Mouse (Mus musculus) embryonic stem cell, embryonic (primary cell): ENCODE data around the gene Bbip1.

Source experiments
- CTCF ChIA-PET, 4 experiments: fragments of 300-600 bp in 2 of 4; fragments of 350-600 bp in 2 of 4; sonication (Branson Sonifier 250); formaldehyde crosslinking; loops; one replicate each; lab custom pipeline; 2022; ENCODE audit warnings: inconsistent platforms in 2 of 4; lab: Charles Lee
- POLR2A ChIA-PET, 4 experiments: fragments of 300-600 bp in 2 of 4; fragments of 350-600 bp in 2 of 4; sonication (Branson Sonifier 250); formaldehyde crosslinking; loops; one replicate each; lab custom pipeline; 2022; ENCODE audit warnings: antibody characterized with exemption in 4 of 4, inconsistent platforms in 1 of 4; lab: Charles Lee

Gene Bbip1

GRCm38 (mm10) chr19:53886576-53887370 is 57.7 kb downstream of the Bbip1 start:
- POLR2A ChIA-PET = interaction anchor here in 2 of 4 experiments (0.5 to 1.4 kb wide), 3 partner anchors 17 to 68 kb away, joined by 3 to 4 read pairs (median 4); no protein-coding TSS in a partner anchor

GRCm38 (mm10) chr19:53885450-53885849 is 59.0 kb downstream of the Bbip1 start:
- CTCF ChIA-PET = interaction anchor here in 1 of 4 experiments (0.6 to 0.7 kb wide), 2 partner anchors 79 to 576 kb away, joined by 3 read pairs; no protein-coding TSS in a partner anchor
- POLR2A ChIA-PET = interaction anchor here in 2 of 4 experiments (1.1 to 1.5 kb wide), 3 partner anchors 19 to 77 kb away, joined by 3 to 4 read pairs (median 3); no protein-coding TSS in a partner anchor

More at GRCm38 (mm10) chr19:53886576-53887370, 57.7 kb downstream of the Bbip1 start:
- CTCF ChIA-PET = no interaction called here

GRCm38 (mm10) chr19:53881786-53882185 is 62.6 kb downstream of the Bbip1 start:
- CTCF ChIA-PET = no interaction called here

GRCm38 (mm10) chr19:53880460-53880859 is 64.0 kb downstream of the Bbip1 start:
- POLR2A ChIA-PET = interaction anchor here in 3 of 4 experiments (0.6 to 1.1 kb wide), 3 partner anchors 10 to 344 kb away, joined by 3 to 8 read pairs (median 3); no protein-coding TSS in a partner anchor
- CTCF ChIA-PET = interaction anchor here in 2 of 4 experiments (0.6 kb wide), 2 partner anchors 22 to 488 kb away, joined by 3 read pairs; no protein-coding TSS in a partner anchor

More at GRCm38 (mm10) chr19:53881786-53882185, 62.6 kb downstream of the Bbip1 start:
- POLR2A ChIA-PET = interaction anchor here in 1 of 4 experiments (1.2 kb wide), 1 partner anchor 9 kb away, joined by 3 read pairs; no protein-coding TSS in a partner anchor
